11 mouse cellular contexts compared by ENCODE assay signal in genomic region chr7:133707301-133707700, GRCm38 (mm10). TPM values are rescaled to one million over a fixed set of nuclear protein-coding genes. Genes with fewer than 3 reads are reported as not detected.
A peak's percentile ranks its signal among the peaks of the same experiment; 100 is the strongest.
DNase-seq lines count a peak whose midpoint lies in the region.
"Had no signal": no experiment of that assay in that cellular context is flagged by ENCODE, and none has a peak within 500 bp of the region (broad histone marks: within the 10 kb centered on the region; RNA-seq: fewer than 3 reads in every experiment).

No protein-coding gene starts in this region.

- DNase-seq in cerebellum, postnatal 14 days = peak; percentile 64 to 66
- no peak for DNase-seq in cerebellum, adult 11 months
- DNase-seq in kidney, postnatal 36 days = peak; percentile 13 to 42
- DNase-seq in kidney, adult 18-20 months = no peak
- peak; percentile 4 for DNase-seq in thymus, postnatal 0 days (ENCODE audit: low spot score)
- DNase-seq in thymus, adult 18-20 months = no peak
- peak; percentile 12 to 35 for DNase-seq in natural killer cell, adult 2 months (ENCODE audit: low spot score in 2 of 2)
- DNase-seq in gastrocnemius, postnatal 14 days = no peak

- intact Hi-C loops in gastrocnemius, postnatal 14 days (cut with DNase I; ENCODE audit: low total_unique reads) = no loop called here

RNA-seq across cellular contexts. Expression of gene Bccip, which starts 1.8 kb away (rescaled TPM):
- polyA plus RNA-seq in thymus, postnatal 0 days (2015; fragmentation: Nextera tagmentation; extraction: Ambion mirVana) = 133 and 135 TPM in 2 replicates
- total RNA-seq in gastrocnemius, postnatal 14 days (2021) = 10 to 100 TPM; 52.0 to 56.4 TPM

RNA-seq across cellular contexts. Expression of gene Uros, which starts 2.6 kb away (rescaled TPM):
- polyA plus RNA-seq in thymus, postnatal 0 days (2015; fragmentation: Nextera tagmentation; extraction: Ambion mirVana) = 25.1 and 26.2 TPM in 2 replicates
- total RNA-seq in gastrocnemius, postnatal 14 days (2021) = 10 to 100 TPM; 13.1 to 13.5 TPM

RNA-seq across cellular contexts. Expression of gene Mmp21, which starts 27.4 kb away (rescaled TPM):
- 0.07 and 0.09 TPM in 2 replicates for polyA plus RNA-seq in thymus, postnatal 0 days (2015; fragmentation: Nextera tagmentation; extraction: Ambion mirVana)
- total RNA-seq in gastrocnemius, postnatal 14 days (2021) = not detected
- total RNA-seq: hematopoietic stem cell, adult 5-6 weeks had no signal
- polyA plus RNA-seq: lung, embryonic 16.5 days; neural tube, embryonic 13.5 days had no signal

Comparison
In these comparisons a context has a peak if more than half of its experiments do, and no peak if none do; other contexts are left out.
1. DNase-seq: peak in cerebellum, postnatal 14 days (2 of 2), kidney, postnatal 36 days (2 of 2), thymus, postnatal 0 days (single experiment) and natural killer cell, adult 2 months (2 of 2); none in cerebellum, adult 11 months (single experiment), kidney, adult 18-20 months (single experiment), thymus, adult 18-20 months (0 of 2) and gastrocnemius, postnatal 14 days (single experiment).